Mouse (Mus musculus): ENCODE results near the gene Zfp518a. TPM values are rescaled to one million over a fixed set of nuclear protein-coding genes. Genes with fewer than 3 reads are reported as not detected.

Zfp518a gene
- polyA plus RNA-seq (2014; fragmentation: Illumina TruSeq; extraction: RNeasy Lipid Tissue Mini Kit (QIAGEN cat#74804); ENCODE audit: low read depth, low replicate concordance), result 6.4 TPM

GRCm38 (mm10) chr19:40894519-40895392 is at the start of gene Zfp518a:
TSS of gene Zfp518a (plus strand) at chr19:40894705.

Other genes starting within 250 kb of the Zfp518a start
- gene Cc2d2b, start 146.0 kb upstream of the Zfp518a start, polyA plus RNA-seq (2014; fragmentation: Illumina TruSeq; extraction: RNeasy Lipid Tissue Mini Kit (QIAGEN cat#74804); ENCODE audit: low read depth, low replicate concordance), result not detected
- 4.7 TPM for gene Ccnj, start 63.4 kb upstream of the Zfp518a start, polyA plus RNA-seq (2014; fragmentation: Illumina TruSeq; extraction: RNeasy Lipid Tissue Mini Kit (QIAGEN cat#74804); ENCODE audit: low read depth, low replicate concordance)
- 1.6 TPM for gene Blnk, start 99.8 kb downstream of the Zfp518a start, polyA plus RNA-seq (2014; fragmentation: Illumina TruSeq; extraction: RNeasy Lipid Tissue Mini Kit (QIAGEN cat#74804); ENCODE audit: low read depth, low replicate concordance)
- gene Dntt, start 134.6 kb downstream of the Zfp518a start, polyA plus RNA-seq (2014; fragmentation: Illumina TruSeq; extraction: RNeasy Lipid Tissue Mini Kit (QIAGEN cat#74804); ENCODE audit: low read depth, low replicate concordance), result not detected
- gene Opalin, start 182.4 kb downstream of the Zfp518a start, polyA plus RNA-seq (2014; fragmentation: Illumina TruSeq; extraction: RNeasy Lipid Tissue Mini Kit (QIAGEN cat#74804); ENCODE audit: low read depth, low replicate concordance), result not detected